Mouse (Mus musculus): Measurements from ENCODE around the gene Csnk1e. TPM values are rescaled to one million over a fixed set of nuclear protein-coding genes. Genes with fewer than 3 reads are reported as not detected.

Gene Csnk1e
- polyA plus RNA-seq, 2 experiments = 3.7 to 9.8 TPM

- no peak overlapping the region for H3K9ac ChIP-seq (replicated peaks)
- no peaks in the 10 kb centered on the region for H3K9me3 ChIP-seq (ENCODE audit: control insufficient read depth, low read length)
- TF ChIP-seq CTCF (IDR thresholded peaks at IDR 0.05; ENCODE audit: low read depth) (no peak), EP300 (IDR thresholded peaks at IDR 0.05; ENCODE audit: low read depth) (no peak)
- DNase-seq (ENCODE audit: low read depth in 3 of 3, low spot score in 3 of 3) (no peak), ATAC-seq (ENCODE audit: insufficient read depth) (no peak)
- no peak overlapping the region for H3K4me3 ChIP-seq (ENCODE audit: insufficient read depth in 1 of 2, low read depth in 2 of 2, low read length in 2 of 2)
- H3K27me3 ChIP-seq (ENCODE audit: control insufficient read depth, insufficient read depth, low read length) = no peaks in the 10 kb centered on the region
- peaks cover 0 to 11% of the 10 kb centered on the region in 2 experiments; a peak in 2 of 4 replicates for H3K4me1 ChIP-seq (replicated peaks; ENCODE audit: control insufficient read depth in 2 of 2, insufficient read depth in 2 of 2, low read length in 1 of 2)
- WGBS (ENCODE audit: insufficient replicate concordance) = 81% methylated on average over 3 of the region's 3 CpGs
- no peak overlapping the region for H3K4me2 ChIP-seq (ENCODE audit: low read depth)
- H3K36me3 ChIP-seq (replicated peaks; ENCODE audit: control insufficient read depth, insufficient read depth, low read depth) = no peaks in the 10 kb centered on the region
- H3K27ac ChIP-seq = no peak overlapping the region
Measured at GRCm38 (mm10) chr15:79413201-79413600, 42.2 kb downstream of the Csnk1e start.

- Histone ChIP-seq H3K9me3 (ENCODE audit: control insufficient read depth, low read length) (no peaks in the 10 kb centered on the region), H3K36me3 (replicated peaks; ENCODE audit: control insufficient read depth, insufficient read depth, low read depth) (no peaks in the 10 kb centered on the region), H3K27me3 (ENCODE audit: control insufficient read depth, insufficient read depth, low read length) (no peaks in the 10 kb centered on the region), H3K9ac (replicated peaks) (no peak overlapping the region), H3K4me3 (ENCODE audit: insufficient read depth in 1 of 2, low read depth in 2 of 2, low read length in 2 of 2) (no peak overlapping the region), H3K4me1 (replicated peaks; ENCODE audit: control insufficient read depth in 2 of 2, insufficient read depth in 2 of 2, low read length in 1 of 2) (peaks cover 0 to 8% of the 10 kb centered on the region in 2 experiments; a peak in 1 of 4 replicates), H3K27ac (no peak overlapping the region), H3K4me2 (ENCODE audit: low read depth) (no peak overlapping the region)
- ATAC-seq (ENCODE audit: insufficient read depth) (no peak), DNase-seq (ENCODE audit: low read depth in 3 of 3, low spot score in 3 of 3) (no peak)
- 53% methylated on average over 10 of the region's 10 CpGs for WGBS (ENCODE audit: insufficient replicate concordance)
- TF ChIP-seq EP300 (IDR thresholded peaks at IDR 0.05; ENCODE audit: low read depth) (no peak), CTCF (IDR thresholded peaks at IDR 0.05; ENCODE audit: low read depth) (peak; percentile 50)
Measured at GRCm38 (mm10) chr15:79411363-79412065, 43.9 kb downstream of the Csnk1e start.

DNA sequence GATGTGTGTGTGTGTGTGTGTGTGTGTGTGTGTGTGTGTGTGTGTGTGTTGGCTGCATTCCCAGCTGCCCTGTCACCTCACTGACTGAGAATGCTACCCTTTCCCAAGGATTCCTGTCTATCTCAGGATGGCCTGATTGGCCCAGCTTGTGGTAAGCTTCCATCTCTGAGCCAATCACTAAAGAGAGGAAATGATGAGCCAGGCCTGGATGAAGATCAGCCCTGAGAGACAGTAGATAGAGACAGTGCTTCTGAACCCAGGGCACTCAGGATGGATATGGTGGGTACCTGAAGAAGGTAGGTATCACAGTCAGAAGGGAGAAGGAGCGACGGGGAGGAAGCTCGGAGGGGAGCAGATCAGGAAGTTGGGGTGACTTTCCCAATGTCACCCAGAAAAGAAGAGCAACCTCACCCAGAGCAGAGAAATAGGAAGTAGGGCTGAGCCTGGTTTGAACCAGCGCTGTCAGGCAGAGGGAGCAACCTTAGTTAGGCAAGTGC is 46.2 kb downstream of the Csnk1e start:
- no peak overlapping the region for H3K9ac ChIP-seq (replicated peaks)
- ATAC-seq (ENCODE audit: insufficient read depth) (no peak), DNase-seq (ENCODE audit: low read depth in 3 of 3, low spot score in 3 of 3) (no peak)
- WGBS (ENCODE audit: insufficient replicate concordance) = 29% methylated on average over 4 of the region's 4 CpGs
- H3K4me2 ChIP-seq (ENCODE audit: low read depth) = no peak overlapping the region
- no peak overlapping the region for H3K27ac ChIP-seq
- no peaks in the 10 kb centered on the region for H3K27me3 ChIP-seq (ENCODE audit: control insufficient read depth, insufficient read depth, low read length)
- H3K4me1 ChIP-seq (replicated peaks; ENCODE audit: control insufficient read depth in 2 of 2, insufficient read depth in 2 of 2, low read length in 1 of 2) = peaks cover 0 to under 1% of the 10 kb centered on the region in 2 experiments; a peak in 1 of 4 replicates
- no peak for TF ChIP-seq CTCF (IDR thresholded peaks at IDR 0.05; ENCODE audit: low read depth)
- no peak for TF ChIP-seq EP300 (IDR thresholded peaks at IDR 0.05; ENCODE audit: low read depth)
- no peak overlapping the region for H3K4me3 ChIP-seq (ENCODE audit: insufficient read depth in 1 of 2, low read depth in 2 of 2, low read length in 2 of 2)
- H3K9me3 ChIP-seq (ENCODE audit: control insufficient read depth, low read length) = no peaks in the 10 kb centered on the region
- no peaks in the 10 kb centered on the region for H3K36me3 ChIP-seq (replicated peaks; ENCODE audit: control insufficient read depth, insufficient read depth, low read depth)

GRCm38 (mm10) chr15:79406564-79406963 is 48.8 kb downstream of the Csnk1e start:
- no peaks in the 10 kb centered on the region for H3K27me3 ChIP-seq (ENCODE audit: control insufficient read depth, insufficient read depth, low read length)
- 65% methylated on average over 4 of the region's 4 CpGs for WGBS (ENCODE audit: insufficient replicate concordance)
- peaks cover 4 to 8% of the 10 kb centered on the region in 2 experiments; a peak in 3 of 4 replicates for H3K4me1 ChIP-seq (replicated peaks; ENCODE audit: control insufficient read depth in 2 of 2, insufficient read depth in 2 of 2, low read length in 1 of 2)
- DNase-seq (ENCODE audit: low read depth in 3 of 3, low spot score in 3 of 3) (no peak), ATAC-seq (ENCODE audit: insufficient read depth) (no peak)
- H3K27ac ChIP-seq = no peak overlapping the region
- H3K4me2 ChIP-seq (ENCODE audit: low read depth) = no peak overlapping the region
- no peaks in the 10 kb centered on the region for H3K36me3 ChIP-seq (replicated peaks; ENCODE audit: control insufficient read depth, insufficient read depth, low read depth)
- no peak overlapping the region for H3K9ac ChIP-seq (replicated peaks)
- no peaks in the 10 kb centered on the region for H3K9me3 ChIP-seq (ENCODE audit: control insufficient read depth, low read length)
- TF ChIP-seq CTCF (IDR thresholded peaks at IDR 0.05; ENCODE audit: low read depth) (no peak), EP300 (IDR thresholded peaks at IDR 0.05; ENCODE audit: low read depth) (no peak)
- no peak overlapping the region for H3K4me3 ChIP-seq (ENCODE audit: insufficient read depth in 1 of 2, low read depth in 2 of 2, low read length in 2 of 2)

GRCm38 (mm10) chr15:79404277-79404676 is 51.1 kb downstream of the Csnk1e start:
- H3K4me1 ChIP-seq (replicated peaks; ENCODE audit: control insufficient read depth in 2 of 2, insufficient read depth in 2 of 2, low read length in 1 of 2) = peaks cover 4 to 13% of the 10 kb centered on the region in 2 experiments
- H3K4me2 ChIP-seq (ENCODE audit: low read depth) = peak overlapping the region; percentile 96; the same call in 1 of the 2 replicates
- ATAC-seq (ENCODE audit: insufficient read depth) = no peak
- no peaks in the 10 kb centered on the region for H3K27me3 ChIP-seq (ENCODE audit: control insufficient read depth, insufficient read depth, low read length)
- no peaks in the 10 kb centered on the region for H3K9me3 ChIP-seq (ENCODE audit: control insufficient read depth, low read length)
- no peak overlapping the region for H3K4me3 ChIP-seq (ENCODE audit: insufficient read depth in 1 of 2, low read depth in 2 of 2, low read length in 2 of 2)
- 38% methylated on average over 1 of the region's 1 CpGs for WGBS (ENCODE audit: insufficient replicate concordance)
- H3K27ac ChIP-seq = no peak overlapping the region
- no peak for DNase-seq (ENCODE audit: low read depth in 3 of 3, low spot score in 3 of 3)
- H3K9ac ChIP-seq (replicated peaks) = no peak overlapping the region
- TF ChIP-seq CTCF (IDR thresholded peaks at IDR 0.05; ENCODE audit: low read depth) (no peak), EP300 (IDR thresholded peaks at IDR 0.05; ENCODE audit: low read depth) (no peak)
- no peaks in the 10 kb centered on the region for H3K36me3 ChIP-seq (replicated peaks; ENCODE audit: control insufficient read depth, insufficient read depth, low read depth)
